Mouse (Mus musculus) brain, embryonic 14.5 days (tissue): ENCODE results near the gene Arv1.

Source experiments
- CTCF ChIP-seq: fragments of 200-500 bp; IDR thresholded peaks from 2 replicates; pipeline ENCODE4 v1.5.1; 2012; ENCODE audit warnings: inconsistent platforms, mild to moderate bottlenecking, moderate library complexity, borderline replicate concordance; ENCODE audit not compliant: insufficient read depth, insufficient read length; ENCODE audit errors: extremely low read depth
- POLR2A ChIP-seq: fragments of 200-500 bp; IDR thresholded peaks from 2 replicates; pipeline ENCODE4 v1.6.1; 2012; ENCODE audit warnings: mild to moderate bottlenecking, inconsistent platforms, borderline replicate concordance; ENCODE audit not compliant: poor library complexity, insufficient read depth, insufficient read length, severe bottlenecking; ENCODE audit errors: extremely low read depth

GRCm38 (mm10) chr8:124755481-124755880 lies 33.5 kb downstream of the Arv1 start:
- TF ChIP-seq CTCF (no peak), POLR2A (no peak)
